Mouse (Mus musculus) erythroid progenitor cell, adult 5-6 weeks (primary cell): ENCODE measurements around the gene Fam189a1. TPM values are rescaled to one million over a fixed set of nuclear protein-coding genes. Genes with fewer than 3 reads are reported as not detected.

Experiments used
- ATAC-seq: replicated peaks from 2 replicates; pipeline ENCODE4 v1.8.0; 2016; ENCODE audit warnings: moderate number of reproducible peaks, mild to moderate bottlenecking, moderate TSS enrichment, inconsistent platforms; ENCODE audit not compliant: poor library complexity, low FRiP score, severe bottlenecking
- total RNA-seq, 2 experiments: library from RNA; stranded (forward) in 1 of 2; stranded (reverse) in 1 of 2; fragments of 150-400 nt in 1 of 2; fragments of 186-747, 209-891 nt in 1 of 2; gene quantifications; 2 replicates each; pipeline versions ENCODE4 v1.2.3 to v1.2.4; 2015 to 2017; ENCODE audit warnings: low replicate concordance in 2 of 2

The Fam189a1 gene
- total RNA-seq, 2 experiments from 2014 or later, result not detected

DNA sequence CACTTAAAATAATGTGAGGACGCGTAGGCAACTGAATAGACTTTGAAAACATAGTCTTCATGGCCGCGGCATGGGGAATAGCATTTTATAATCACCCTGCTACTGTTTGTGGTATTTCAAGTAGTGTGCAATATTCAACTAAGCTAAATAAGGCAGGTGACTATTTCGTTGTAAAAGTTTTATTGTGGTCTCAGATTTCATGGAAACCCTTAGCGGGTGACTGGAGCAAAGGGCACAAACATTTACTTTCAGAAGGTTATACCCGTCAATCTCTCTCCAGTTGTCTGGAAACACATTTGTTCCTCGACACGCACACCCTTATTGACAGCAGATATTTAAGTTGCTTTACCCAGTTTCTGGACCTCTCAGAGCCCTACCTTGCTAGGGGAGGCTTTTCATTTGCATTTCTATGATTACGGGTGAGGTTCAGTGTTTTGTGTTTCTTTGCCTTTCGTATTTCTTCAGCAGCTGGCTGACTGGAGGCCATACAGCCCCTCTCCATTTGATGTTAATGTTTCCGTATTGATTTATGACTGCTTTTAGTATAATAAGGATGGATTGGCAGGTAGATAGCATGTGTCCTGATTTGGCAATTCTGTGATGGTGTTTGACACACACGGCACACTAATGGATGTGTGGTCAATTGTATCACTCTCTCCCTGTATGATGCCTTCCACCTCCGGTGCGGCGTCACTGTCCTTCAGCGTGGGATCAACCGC lies 107.0 kb downstream of the Fam189a1 start:
- ATAC-seq, result no peak

- ATAC-seq, result no peak
Measured at GRCm38 (mm10) chr7:65047700-65048099, 108.7 kb downstream of the Fam189a1 start.

- ATAC-seq, result no peak
Measured at GRCm38 (mm10) chr7:65046690-65047089, 109.7 kb downstream of the Fam189a1 start.

- ATAC-seq, result no peak
Measured at GRCm38 (mm10) chr7:65044280-65044679, 112.1 kb downstream of the Fam189a1 start.

DNA sequence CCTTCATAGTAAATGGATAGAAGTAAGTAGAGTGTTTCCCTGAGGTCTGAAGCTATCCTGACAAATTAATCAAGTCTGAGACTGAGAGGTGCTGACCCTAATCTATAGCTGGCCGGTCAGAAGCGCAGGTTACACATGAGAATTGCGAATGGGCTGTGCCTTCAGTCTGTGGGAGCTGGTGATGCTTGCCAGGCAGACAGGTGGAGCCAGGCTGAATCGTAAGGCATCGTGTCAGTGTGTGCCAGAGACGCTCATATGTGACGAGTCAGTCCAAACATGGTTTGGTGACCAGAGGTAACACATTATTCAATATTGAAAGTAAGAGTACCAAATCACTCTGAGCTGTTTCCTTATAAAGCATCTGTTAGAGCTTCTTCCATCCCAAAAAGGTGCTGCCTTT lies 115.3 kb downstream of the Fam189a1 start:
- ATAC-seq, result no peak

GRCm38 (mm10) chr7:65031741-65032140 lies 124.6 kb downstream of the Fam189a1 start:
- no peak for ATAC-seq

- ATAC-seq, result no peak
Measured at GRCm38 (mm10) chr7:65031195-65031594, 125.2 kb downstream of the Fam189a1 start.

DNA sequence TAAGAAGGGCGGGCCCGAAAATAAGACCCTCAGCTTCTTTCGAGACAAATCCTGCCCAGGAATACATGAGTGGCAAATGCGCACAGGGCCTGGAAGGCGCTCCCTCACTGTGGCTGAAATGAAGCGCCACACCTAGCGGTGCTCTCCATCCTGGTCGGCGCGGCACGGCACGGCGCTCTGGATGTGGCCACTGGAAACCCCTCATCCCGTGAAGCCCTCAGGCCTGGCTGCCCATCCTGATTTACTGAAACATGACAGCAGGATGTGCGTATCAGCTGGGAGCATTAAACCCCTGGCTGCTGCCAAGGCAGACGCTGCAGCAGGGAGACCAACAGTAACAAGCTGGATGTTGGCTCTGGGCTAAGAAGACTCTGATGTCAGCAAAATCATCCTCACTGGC lies 126.4 kb downstream of the Fam189a1 start:
- no peak for ATAC-seq

GRCm38 (mm10) chr7:65021298-65021697 lies 135.1 kb downstream of the Fam189a1 start:
- no peak for ATAC-seq

DNA sequence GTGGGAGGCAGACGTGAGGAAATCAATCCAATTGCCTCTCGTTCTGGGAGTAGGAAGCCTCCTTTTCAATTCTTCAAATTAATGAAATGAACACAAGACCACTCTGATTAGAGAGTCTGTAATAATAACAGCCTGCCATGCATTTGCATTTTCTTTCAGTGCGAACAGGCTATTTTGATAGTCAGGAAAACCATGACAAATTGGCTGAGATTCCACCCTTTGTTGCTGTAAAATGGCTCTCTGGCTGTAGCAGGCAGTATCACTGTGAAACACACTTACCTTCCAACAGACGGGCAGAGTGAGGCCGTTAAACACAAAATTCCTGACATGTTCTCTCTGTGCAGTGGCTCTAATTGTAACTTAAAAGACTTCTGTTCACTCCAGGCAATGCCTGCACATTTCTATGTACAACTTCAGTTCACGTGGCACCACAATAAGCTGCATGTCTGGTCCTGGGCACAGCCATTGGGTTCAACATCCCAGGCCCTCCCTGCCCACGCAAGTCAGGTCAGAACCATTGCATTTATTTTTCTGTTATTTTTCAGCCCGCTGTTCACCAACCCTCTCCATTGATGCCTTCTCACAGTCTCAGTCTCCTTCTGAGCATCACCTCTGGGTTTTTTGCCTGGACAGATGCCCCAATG lies 138.2 kb downstream of the Fam189a1 start:
- no peak for ATAC-seq

- ATAC-seq, result no peak
Measured at GRCm38 (mm10) chr7:65017348-65017747, 139.0 kb downstream of the Fam189a1 start.

DNA sequence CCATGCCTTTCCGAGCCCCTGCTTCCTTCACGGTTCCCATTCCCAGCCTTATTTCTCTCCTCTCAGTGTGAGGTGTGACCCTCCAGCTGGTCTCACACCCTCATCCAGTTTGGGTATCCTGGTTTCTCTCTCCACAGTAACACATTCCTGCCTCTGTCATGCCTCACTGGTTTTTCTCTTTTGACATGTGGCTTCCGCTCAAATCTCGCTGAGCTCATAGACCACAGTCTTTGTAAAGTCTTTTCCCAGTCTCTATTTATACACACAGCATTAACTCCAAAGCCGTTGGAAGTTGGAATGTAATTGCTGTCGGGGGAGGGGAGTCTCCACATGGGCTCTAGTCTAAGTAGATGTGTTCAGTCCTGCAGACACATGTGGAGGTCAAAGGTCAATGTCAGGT lies 145.2 kb downstream of the Fam189a1 start:
- no peak for ATAC-seq

GRCm38 (mm10) chr7:65010275-65010674 lies 146.1 kb downstream of the Fam189a1 start:
- ATAC-seq, result no peak

DNA sequence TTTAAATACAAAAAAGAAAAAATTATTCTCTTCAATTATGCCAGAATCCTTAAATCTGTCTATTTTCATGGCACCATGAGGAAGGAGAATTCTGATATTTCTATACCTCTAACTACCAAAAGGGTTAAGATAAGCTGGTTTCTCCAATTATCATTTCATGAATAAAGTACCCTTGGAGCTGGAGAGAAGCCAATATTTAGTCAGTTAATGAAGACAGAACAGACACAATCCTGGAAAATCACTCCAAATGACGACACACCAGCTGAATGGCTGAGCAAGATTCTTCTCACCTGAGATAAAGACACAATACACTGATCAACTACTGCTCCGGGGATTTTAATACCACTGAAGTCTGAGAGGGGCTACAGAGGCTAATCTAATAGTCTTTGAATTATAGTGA lies 150.6 kb downstream of the Fam189a1 start:
- ATAC-seq, result no peak

- ATAC-seq, result no peak
Measured at GRCm38 (mm10) chr7:64999718-65000214, 156.6 kb downstream of the Fam189a1 start.

- no peak for ATAC-seq
Measured at GRCm38 (mm10) chr7:64997743-64998142, 158.6 kb downstream of the Fam189a1 start.

GRCm38 (mm10) chr7:64995946-64996444 lies 160.4 kb downstream of the Fam189a1 start:
- no peak for ATAC-seq

DNA sequence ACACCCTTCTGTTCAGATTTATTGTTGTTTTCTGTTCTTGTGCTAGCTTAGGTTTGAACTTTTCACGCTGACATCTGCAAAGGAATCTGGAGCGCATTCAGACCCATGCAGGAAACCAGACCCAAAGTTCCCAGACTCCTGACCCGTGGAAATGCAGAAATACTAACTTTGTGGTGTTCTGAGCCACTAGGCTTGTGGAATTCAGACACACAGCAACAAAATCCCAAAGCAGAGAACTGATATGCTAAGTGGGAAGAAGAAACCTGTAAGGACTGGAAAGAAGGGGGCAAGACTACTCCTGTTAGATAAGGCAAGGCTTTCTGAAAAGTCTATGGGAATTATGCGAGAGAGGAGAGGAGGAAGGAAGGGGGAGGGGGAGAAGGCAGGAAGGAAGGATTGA lies 167.0 kb downstream of the Fam189a1 start:
- no peak for ATAC-seq

- ATAC-seq, result no peak
Measured at GRCm38 (mm10) chr7:64988015-64988414, 168.4 kb downstream of the Fam189a1 start.

- ATAC-seq, result no peak
Measured at GRCm38 (mm10) chr7:64984468-64985120, 171.8 kb downstream of the Fam189a1 start.
